Mouse (Mus musculus) layer of hippocampus, adult 9-10 months (tissue): Measurements from ENCODE around the gene Zranb1.
A peak's percentile ranks its signal among the peaks of the same experiment; 100 is the strongest.

ENCODE experiments used
- DNase-seq: peaks from one replicate; pipeline ENCODE4 v3.0.0; 2022; ENCODE audit warnings: low spot score

The Zranb1 gene

DNA sequence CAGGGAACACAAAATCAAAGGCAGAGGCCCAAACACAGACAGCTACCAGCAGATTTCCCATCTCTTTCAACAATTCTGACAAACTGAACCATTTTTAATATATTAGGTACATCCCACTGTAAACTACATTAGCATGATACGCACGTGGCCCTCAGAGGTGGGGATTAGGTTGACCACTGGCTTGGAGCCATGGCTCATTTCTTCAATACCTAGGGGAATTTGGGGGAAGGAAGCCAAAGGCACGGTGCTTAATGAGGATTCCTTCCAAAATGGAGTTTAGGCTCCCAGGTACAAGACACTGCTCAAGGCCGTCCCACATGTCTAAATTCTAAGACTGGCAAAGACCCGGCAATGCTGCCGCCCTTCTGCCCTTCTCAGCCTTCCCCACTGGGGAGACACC lies 71.3 kb downstream of the Zranb1 start:
- no peak for DNase-seq

DNA sequence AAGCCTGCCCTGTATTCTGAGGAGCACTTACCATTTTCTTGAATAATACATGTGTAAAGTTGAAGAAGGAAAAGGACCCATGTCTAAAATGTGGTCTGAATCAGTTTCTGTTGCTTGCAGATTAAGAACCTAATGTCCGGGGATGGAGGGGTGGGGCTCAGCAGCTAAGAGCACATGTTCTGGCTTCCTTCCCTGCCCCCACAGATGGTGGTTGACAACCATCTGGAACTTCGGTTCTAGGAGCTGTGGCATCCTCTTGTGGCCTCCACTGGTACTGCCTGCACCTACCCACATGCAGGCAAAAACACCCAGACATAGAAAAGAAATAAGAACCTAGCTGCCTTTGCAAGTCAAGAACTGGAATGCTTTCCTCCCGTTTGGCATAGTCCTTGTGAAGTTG lies 72.5 kb downstream of the Zranb1 start:
- peak; percentile 80 for DNase-seq

DNA sequence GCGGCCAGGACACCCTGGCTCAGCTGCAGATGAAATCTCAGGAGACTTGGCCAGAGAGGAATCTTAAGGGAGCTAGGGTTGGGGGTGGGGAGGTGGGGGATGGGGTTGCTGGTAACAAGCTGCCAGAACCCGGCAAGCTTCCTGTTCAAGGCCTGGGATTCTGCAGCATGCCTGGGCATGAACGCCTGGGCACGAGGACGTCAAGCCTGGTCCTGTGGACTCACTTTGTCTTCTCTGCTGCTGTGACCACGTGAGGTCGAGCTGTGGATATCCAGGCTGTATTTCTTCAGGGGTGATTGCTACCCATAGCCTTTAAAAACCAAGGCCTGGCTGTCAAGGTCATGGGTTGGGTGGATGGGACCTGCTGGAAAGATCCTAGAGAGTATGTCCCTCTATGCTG lies 74.8 kb downstream of the Zranb1 start:
- no peak for DNase-seq

DNA sequence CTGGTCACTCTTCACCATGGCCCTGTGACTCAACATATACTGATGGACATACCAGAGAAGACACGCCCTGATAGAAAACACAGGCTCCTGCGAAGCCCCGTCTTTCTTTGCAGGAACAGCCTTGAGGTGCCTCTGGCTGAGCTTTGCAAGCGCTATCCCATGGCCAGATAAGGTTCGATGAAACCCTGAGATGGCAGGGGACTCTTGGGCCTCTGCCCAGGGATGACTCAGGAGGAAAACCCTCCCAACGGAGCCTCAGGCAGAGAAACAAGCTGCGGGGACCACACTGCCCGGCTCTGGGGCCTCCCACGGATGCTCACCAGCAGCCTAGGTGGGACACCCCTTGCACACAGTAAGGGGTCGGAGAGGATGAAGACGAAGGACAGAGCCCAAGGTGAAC lies 76.4 kb downstream of the Zranb1 start:
- DNase-seq = no peak

DNA sequence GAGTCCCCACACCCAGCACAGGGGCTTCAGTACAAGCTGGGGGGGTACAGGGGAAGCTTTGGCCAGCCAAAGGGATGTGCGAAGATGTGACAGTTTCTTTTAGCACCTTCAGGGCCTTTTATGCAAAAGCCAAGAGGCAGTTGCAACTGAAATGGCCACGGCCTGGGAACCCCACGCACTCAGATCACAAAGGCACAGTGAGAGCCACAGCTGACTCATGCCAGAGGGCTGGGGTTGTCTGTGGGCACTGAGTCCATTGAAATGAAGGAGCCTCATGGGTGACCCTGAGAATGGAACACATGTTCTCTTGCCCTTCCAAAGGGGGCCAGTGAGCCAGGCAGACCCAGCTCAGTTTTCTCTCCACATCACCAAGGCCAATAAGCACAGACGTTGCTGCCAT lies 77.7 kb downstream of the Zranb1 start:
- no peak for DNase-seq

DNA sequence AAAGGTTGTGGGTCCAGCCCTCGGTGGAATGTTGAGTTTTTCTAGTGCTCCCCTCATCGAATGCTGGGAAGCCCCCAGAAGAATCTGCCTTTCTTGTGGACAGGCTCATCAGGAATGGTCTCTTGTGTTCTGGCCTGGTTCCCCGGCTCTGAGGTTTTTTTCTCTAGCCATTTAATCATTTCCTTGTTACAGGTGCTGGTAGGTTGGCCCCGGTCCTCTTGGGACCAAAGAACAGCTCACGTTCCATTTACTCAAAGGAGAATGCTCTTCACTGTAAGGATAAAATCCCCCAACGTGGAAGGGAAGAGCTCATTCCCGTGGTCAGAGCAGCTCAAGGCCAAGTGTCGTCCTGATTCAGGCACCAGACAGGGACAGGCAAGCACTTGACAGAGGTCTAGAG lies 78.7 kb downstream of the Zranb1 start:
- no peak for DNase-seq

DNA sequence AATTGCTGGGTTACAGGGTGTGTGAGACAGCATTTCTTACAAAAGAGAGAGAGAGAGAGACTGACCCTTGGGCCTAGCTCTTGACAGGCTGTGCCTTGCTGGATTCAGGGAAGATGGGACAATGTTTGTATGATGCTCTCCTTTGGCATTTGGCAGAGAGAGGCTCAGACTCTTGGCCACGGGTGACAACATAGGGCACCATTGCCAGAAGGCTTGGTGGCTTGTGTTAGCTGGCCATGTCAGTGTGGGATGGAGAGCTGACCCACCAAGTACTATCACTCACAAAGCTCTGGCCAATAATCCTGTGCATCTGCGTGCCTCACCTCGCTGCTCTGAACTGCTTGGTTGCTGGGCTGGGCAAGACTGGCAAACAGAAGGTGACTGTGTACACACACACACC lies 79.5 kb downstream of the Zranb1 start:
- no peak for DNase-seq

DNA sequence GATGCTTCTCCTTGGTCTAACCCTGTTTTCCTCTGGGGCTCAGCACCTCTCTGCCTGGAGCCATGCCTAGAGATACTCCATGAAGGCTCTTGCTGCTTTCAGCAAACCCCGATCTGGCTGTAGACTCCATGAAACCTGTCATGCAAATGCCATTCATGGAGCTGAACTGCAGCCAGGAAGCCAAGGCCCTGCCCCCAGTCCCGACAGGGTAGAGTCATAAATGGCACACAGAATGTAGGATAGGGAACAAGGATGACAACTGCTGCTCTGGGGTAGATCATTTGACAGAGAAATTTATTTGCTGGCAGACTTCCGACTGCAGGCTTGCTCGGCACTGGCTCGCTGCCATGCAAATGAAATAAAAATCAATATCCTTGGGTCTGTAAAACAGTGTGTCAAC lies 80.2 kb downstream of the Zranb1 start:
- peak; percentile 54 for DNase-seq

DNA sequence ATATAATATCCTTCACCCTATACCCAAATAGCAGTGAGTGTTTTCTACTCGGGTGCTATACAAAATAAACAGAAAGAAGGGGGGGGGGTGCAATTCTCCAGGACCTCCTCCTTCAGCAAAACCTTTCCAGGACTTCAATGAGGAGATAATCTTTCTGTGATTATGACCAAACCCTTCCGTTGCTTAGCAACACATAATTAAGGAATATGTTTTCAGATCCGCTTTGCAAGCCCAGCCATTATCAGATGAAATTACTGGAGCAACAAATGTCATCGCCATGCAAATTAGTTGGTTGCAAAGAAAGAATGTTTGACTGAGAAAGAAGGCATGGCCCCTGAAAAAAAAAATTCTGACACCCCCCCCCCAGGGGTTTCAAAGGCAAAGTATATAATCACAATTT lies 80.7 kb downstream of the Zranb1 start:
- DNase-seq = no peak

DNA sequence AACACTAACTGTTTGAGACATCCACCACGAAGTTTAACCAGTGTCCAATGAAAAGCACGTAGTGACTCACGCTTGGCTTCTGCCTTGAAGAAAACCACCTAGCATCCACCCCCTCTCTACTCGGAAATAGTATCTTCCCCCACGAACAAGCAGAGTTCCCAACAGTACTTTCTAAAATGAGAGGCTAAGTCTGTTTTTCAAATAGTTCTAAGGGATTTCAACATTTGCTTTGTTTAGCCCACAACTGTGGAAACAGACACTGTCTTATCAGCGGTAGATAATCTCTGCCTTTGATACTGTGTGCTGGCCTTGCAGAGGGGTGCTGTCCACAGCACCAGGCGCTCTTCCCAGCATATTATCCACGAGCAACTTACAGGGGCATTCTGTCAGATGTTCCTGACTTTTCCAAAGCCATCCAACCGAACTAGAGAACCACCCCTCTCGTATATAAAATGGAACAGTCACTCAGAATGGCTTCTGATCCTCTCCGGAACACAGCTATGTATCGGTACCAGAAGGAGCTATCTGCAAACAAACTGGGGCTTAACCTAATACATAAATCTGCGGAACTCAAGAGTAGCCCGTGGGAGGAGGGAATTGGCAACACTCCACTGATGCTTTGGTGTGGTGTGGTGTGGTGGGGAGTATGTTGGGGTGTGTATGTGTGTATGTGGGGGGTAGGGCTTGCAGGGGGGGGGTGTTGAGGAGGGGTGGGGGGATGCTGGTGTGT lies 81.9 kb downstream of the Zranb1 start:
- DNase-seq = no peak

DNA sequence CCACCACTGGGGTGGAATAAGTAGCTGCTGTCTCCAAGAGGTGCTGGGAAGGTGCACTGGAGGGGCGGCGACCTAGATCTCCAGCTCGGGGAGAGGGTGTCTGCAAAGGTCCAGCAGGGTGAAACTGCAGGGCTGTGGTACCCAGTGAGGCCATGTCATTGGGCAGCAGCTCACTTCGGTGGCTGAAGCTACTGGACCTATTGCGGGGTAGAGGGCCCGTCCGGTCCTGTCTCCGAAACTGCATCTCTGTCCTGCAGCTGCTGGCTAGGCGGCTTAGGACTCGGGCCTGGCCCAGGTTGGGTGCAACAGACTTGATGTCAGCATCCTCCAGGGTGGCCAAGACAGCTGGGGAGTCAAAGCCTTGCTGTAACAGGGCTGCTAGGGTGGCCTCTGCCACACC lies 83.0 kb downstream of the Zranb1 start:
- no peak for DNase-seq

DNA sequence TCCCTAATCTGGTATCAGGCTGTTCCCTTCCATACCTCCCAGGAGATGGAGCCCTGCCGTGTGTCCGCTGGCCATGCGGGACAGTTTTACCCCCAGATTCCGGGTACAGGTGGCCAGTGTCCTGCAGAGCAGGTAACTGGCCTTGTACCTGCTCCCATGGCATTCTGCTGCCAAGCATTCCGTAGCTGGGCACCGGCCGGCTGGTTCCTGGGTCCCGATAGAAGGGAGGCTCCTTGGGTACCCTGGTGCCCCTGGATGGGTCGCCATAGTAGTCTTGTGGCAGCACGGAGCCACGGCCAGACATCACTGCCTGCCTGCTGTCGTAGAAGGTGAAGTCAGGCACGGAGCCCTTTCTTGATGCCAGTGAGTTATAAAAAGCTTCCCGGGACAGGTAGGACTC lies 83.7 kb downstream of the Zranb1 start:
- DNase-seq = no peak

DNA sequence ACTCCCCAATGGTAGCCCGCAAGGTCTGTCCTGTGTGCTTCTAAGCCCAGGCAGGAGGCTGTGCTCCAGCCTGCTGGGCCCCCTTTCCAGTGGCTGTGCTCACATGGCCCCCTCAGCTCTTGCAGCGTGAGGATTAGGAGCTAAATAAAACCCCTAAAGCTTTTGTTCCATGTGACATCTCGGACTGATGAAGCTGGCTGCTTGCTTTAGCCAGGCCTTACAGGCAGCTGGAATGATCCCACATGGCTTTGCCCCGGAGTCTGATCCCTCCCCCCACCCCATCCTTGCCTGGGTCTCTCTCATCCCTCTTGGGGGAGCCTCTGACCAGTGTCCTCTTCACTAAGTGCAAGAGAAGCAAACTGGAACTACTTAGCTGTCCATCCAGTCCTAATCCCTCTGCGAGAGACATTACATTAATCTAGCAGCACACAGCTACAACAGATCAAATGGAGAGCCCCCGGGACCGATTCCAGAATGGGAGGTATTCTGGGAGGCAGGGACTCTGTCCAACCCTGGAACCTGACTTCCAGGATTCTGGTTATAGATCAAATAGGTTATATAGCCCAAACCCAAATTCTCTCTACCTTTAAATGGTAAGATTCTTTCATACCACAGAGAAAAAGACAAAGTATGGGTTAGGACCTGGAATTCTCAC lies 84.6 kb downstream of the Zranb1 start:
- DNase-seq = no peak

DNA sequence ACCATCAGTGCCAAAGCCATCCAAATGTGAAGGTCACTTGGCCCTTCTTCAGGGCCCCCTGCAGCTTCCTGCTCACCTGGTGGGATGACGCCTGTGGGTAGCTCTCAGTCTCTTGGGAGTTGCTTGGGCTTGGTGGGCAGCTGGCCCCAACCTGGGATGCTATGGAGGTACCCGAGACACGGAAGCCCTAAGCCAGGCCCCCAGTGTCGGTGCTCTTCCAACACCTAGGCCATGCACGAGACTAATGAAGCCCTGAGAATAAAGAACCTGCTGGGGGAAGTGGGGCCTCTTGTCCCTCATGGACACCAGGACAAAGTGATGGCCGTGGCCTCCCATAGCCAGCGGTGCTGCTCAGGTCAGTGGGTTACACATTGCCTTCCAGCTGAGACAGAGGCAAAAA lies 88.0 kb downstream of the Zranb1 start:
- DNase-seq = no peak

DNA sequence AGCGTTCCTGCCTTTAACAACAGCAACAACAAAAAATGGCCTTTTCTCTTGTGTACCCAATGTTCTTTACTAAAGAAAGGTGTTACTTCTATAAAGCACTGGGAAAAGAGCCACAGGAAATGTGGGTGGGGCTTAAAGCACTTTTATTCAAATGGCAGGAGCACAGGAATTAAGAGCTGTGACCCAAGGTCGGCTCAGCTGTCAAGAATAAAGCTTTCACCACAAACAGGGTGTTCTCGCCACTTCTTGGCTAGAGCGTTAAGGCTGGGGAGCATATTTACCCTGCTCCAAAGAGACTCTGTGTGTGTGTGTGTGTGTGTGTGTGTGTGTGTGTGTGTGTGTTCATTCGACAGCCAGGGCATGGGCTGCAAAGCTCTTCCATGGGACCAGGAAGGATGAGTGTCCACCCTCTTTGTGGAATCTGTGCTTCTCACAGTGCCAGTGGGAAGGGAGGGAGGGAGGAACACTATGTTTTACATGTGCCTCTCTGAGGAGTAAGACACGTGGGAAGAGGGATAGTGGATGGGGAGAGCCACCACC lies 88.6 kb downstream of the Zranb1 start:
- DNase-seq = no peak

DNA sequence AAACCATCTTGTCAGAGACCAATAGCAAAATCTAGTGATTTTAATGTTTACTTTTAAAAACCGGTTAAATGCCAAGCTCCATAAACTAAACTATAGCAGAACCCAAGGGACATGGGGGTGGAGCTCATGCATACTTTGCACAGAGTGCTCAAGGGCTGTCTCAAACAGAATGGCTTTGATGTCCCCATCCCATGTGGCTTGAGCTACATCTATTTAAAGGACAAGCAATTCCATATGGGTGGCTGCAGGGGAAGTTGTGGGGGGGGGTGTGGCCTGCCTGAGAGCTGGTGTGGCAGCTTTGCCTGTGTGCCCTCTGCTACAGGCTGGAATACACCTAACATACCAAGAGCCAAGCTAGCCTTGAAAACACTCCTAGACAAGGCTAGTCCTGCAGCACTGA lies 93.8 kb downstream of the Zranb1 start:
- no peak for DNase-seq

DNA sequence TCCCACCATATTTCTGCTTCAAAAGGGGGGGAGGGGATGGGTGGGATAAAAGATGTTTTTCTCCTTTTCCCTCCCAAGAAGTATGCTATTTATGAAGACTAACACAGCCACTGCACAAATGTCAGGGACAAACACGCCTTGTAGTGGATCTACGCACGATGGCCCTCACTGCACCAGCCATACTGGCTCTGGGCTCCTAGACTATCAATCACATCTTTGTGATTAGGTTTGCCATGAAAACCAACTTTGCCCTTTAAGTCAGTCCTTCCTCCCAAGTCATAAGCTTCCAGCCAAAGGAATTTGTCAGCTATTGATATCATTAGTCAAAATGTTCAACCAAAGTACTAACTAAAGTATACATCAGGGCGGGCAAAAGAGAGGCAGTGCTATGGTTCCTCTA lies 97.0 kb downstream of the Zranb1 start:
- DNase-seq = no peak

DNA sequence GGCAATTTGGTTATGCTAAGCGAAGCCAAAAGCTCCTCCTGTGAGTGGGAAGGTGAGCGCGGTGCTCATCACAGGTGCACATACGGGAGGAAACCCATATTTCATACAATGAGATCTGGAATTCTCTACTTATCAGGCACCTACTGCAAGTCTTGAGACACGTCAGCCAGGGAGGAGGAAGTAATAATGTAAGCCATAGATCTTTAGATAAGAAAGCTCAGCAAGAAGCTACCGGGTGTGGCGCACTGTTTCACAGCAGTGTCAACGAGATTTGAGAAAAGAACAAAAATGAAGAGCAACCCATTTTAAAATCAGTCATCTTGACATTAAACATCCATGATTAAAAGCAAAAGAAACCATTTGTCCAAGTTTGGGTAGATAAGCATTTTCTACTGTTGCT lies 98.1 kb downstream of the Zranb1 start:
- DNase-seq = no peak

DNA sequence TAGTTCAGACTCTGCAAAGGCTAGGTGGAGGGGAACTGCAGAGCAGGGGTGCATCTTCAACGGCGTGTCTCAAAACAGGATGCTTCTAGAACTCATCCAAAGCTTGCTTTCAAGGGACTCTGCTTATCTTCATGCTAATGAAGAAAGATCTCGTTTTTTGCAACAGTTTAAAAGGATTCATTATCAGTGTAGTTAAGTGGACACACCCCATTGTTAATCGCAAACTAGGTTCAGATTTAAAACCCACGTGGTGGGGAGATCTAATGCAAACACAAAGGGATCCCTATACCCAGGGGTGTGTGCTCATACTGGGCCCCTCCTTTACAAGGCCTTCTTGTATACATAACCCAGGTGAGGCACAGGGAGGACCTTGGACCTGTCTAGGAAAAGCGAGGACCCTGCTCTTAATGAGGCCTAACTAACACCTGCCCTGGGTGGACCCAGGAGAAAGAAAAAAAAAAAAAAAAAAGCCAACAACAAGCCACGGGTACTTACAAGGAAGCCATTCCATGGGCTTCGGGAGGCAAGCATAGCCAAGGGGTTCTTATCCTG lies 98.6 kb downstream of the Zranb1 start:
- DNase-seq = no peak

DNA sequence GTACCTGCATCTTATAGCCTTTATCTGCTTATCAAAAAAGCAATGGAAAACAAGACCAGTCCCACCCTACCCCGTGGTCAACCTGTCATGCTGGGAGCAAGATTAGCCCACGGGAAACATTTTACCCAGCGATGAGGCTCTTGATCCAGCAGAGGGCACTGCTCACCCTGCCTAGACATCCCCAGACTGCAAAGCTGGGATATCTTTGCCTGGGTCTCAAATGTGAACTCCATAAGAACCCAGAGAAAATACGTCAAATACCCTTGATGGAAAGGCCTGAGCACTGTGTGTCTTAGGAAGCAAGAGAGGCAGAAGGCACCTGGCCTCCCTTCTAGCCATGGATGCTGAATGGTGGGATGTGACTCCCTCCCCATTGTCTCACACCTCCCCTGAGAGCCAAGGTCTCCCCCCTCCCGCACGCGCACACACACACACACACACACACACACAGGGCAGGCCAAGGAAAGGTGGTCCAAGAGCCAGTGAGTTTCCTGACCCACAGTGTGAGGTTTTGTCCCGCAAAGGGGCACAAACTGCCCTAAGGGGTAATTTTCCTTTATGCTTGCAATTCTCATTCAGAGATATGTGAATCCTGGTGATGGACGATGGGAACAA lies 101.8 kb downstream of the Zranb1 start:
- no peak for DNase-seq

DNA sequence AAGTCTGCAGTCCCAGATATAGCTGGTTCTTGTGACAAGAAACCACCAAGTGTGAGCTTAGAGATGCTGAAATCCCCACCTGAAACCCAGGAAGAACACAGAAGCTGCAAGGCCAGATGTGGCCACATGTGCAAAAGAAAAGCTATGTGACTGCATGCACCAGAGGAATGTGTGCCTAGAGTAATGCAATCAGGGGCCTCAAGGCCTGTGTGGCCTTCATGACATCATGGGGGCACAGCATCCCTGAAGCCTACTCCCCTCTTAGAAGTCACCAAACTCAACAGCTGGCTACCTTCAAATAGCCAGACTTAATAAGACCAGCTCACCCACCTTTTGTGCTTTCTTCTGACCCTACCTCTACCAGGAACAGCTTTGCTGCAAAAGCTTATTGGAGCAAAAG lies 105.0 kb downstream of the Zranb1 start:
- DNase-seq = no peak
